Mouse (Mus musculus) adrenal gland (tissue): Measurements from ENCODE around the gene Kcnv2.

Experiments used
- intact Hi-C: fragments of 180-260 bp; cut with DNase I; formaldehyde crosslinking; loops from one replicate; pipeline ENCODE4 v1.15.1; 2025

Gene Kcnv2

DNA sequence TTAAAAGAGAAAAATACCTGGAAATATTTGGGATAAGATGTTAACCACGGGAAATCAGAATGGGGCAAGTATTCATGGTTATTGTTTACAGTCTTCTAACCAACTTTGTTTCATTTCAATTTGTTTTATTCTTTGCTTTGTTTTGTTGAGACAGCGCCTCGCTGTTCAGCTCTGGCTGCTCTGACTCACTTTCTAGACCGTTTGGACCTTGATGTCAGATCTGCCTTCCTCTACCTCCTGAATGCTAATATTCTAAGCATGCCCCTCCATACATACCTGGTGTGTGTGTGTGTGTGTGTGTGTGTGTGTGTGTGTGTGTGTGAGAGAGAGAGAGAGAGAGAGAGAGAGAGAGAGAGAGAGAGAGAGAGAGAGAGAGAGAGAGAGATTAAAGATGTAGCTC is 41.5 kb downstream of the Kcnv2 start:
- intact Hi-C loops, result no loop called here

DNA sequence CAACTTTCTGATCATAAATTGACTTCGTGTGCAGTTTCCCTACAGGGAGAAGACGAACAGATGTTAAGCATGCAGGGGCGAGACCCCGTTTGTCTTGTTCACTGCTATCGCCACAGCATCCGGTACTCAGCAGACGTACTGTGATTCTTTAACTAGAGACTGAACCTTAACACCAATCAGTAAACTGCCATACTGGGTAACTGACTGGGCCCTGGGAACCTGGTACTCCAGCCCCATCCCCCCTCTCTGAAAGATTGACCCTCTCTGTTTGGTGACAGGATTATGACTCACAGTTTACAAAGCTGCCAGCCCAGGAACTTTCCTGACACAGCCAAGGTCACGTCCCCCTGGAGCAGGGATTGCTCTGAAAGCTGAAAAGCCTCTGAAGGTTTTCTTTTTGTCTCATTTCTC is 42.1 kb downstream of the Kcnv2 start:
- intact Hi-C loops, result no loop called here

GRCm38 (mm10) chr19:27366113-27366746 is 43.8 kb downstream of the Kcnv2 start:
- intact Hi-C loops, result no loop called here

- intact Hi-C loops, result no loop called here
Observed at GRCm38 (mm10) chr19:27369461-27370135, 47.2 kb downstream of the Kcnv2 start.

GRCm38 (mm10) chr19:27370174-27370573 is 47.8 kb downstream of the Kcnv2 start:
- intact Hi-C loops, result no loop called here

GRCm38 (mm10) chr19:27370784-27371183 is 48.4 kb downstream of the Kcnv2 start:
- intact Hi-C loops, result no loop called here

GRCm38 (mm10) chr19:27379712-27380401 is 57.5 kb downstream of the Kcnv2 start:
- intact Hi-C loops, result no loop called here

GRCm38 (mm10) chr19:27382131-27382530 is 59.7 kb downstream of the Kcnv2 start:
- intact Hi-C loops, result no loop called here

GRCm38 (mm10) chr19:27383266-27383665 is 60.9 kb downstream of the Kcnv2 start:
- intact Hi-C loops, result no loop called here

GRCm38 (mm10) chr19:27385304-27385703 is 62.9 kb downstream of the Kcnv2 start:
- intact Hi-C loops, result no loop called here
